Mouse (Mus musculus): Measurements from ENCODE around the gene Pacs2. TPM values are rescaled to one million over a fixed set of nuclear protein-coding genes. Genes with fewer than 3 reads are reported as not detected.

Gene Pacs2
- polyA plus RNA-seq, 1 experiment from 2014 or later = 5.1 TPM

DNA sequence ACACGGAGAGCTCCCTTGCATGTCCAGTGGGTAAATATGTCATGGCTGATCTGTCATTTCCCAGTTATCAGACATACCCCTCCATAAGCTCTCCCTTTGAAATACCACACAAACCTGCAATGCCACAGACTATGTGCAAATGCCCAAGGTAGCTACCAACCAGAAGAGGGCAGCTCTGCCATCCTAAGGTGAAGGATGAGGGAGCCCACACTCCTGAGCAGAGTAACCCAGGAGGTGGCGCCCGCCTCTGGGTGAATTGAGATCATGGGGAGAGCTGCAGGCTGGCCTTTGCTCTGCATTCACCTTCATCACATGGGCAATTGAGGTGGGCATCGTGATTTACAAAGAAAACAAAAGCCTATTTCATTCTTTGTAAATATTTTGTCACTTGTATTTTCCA, 9.3 kb upstream of the Pacs2 start:
- 32% methylated on average over 4 of the region's 4 CpGs for WGBS
- Histone ChIP-seq H3K9me3 (ENCODE audit: control insufficient read depth) (no peaks in the 10 kb centered on the region), H3K4me3 (ENCODE audit: low read depth, low read length) (no peak overlapping the region), H3K27me3 (replicated peaks; ENCODE audit: control insufficient read depth, insufficient read depth, low read length) (no peaks in the 10 kb centered on the region), H3K27ac (ENCODE audit: low read depth, low read length) (no peak overlapping the region), H3K4me1 (replicated peaks; ENCODE audit: control insufficient read depth, insufficient read depth, low read length) (no peaks in the 10 kb centered on the region), H3K9ac (ENCODE audit: low read depth, low read length) (no peak overlapping the region), H3K36me3 (ENCODE audit: control insufficient read depth, insufficient read depth) (no peaks in the 10 kb centered on the region), H3K4me2 (replicated peaks; ENCODE audit: low read depth) (no peak overlapping the region)
- peak; percentile 87 for TF ChIP-seq CTCF (IDR thresholded peaks at IDR 0.05; ENCODE audit: low read depth)
- no peak for ATAC-seq

DNA sequence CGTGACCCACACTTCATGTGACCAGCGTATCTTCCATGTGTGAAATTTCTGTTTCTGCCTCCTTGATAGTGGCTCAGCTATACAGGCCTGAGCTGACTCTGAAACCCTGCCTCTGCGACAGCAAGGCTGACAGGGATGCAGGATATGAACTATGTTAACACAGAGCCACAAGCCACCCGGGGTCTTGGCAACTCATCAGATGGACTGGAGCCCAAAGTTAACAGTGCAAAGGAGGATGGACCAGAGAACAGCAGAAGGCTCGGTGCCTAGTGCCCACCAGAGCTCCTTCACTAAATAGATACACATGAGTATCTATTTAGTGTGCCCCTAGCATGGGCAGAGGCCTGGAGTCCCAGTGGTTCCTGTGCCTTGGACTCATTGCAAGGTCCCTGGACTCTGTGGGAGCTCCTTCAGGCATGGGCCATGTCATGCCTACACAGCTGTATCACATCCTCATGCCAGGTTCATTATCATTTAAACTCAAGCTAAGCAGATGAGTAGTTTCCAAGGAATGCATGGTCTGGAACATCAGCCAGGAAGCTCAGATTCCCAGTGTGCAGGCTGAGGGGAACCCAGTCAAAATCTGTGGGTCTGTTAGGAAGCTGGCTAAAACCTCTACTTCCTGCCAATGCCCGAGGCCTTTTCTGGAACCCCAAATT, 2.5 kb upstream of the Pacs2 start:
- ATAC-seq = no peak

DNA sequence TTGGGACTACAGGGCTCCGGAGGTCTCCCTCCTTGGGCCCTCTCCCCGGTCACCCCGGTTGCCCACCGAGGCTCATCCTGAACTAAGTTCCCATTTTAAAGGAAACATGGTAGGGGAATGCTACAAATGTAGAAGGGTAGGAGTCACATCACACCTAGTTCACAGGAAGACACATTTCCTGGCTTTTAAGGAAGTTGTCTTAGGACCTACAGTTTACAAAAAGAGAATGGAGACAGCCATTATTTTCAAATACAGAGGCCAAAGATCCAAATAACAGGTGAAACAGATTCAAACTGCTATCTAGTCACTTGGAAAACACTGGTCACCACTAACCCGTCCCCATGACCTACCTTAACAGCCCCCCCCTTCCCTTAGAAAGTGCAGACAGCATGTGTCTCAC, 1.9 kb upstream of the Pacs2 start:
- 90% methylated on average over 5 of the region's 5 CpGs for WGBS

More for the DNA sequence above, 2.5 kb upstream of the Pacs2 start:
- WGBS = 74% methylated on average over 6 of the region's 6 CpGs
- H3K27ac ChIP-seq (ENCODE audit: low read depth, low read length) = no peak overlapping the region
- no peak for TF ChIP-seq CTCF (IDR thresholded peaks at IDR 0.05; ENCODE audit: low read depth)
- no peaks in the 10 kb centered on the region for H3K9me3 ChIP-seq (ENCODE audit: control insufficient read depth)
- H3K4me2 ChIP-seq (replicated peaks; ENCODE audit: low read depth) = no peak overlapping the region
- no peaks in the 10 kb centered on the region for H3K27me3 ChIP-seq (replicated peaks; ENCODE audit: control insufficient read depth, insufficient read depth, low read length)
- no peaks in the 10 kb centered on the region for H3K36me3 ChIP-seq (ENCODE audit: control insufficient read depth, insufficient read depth)
- H3K4me3 ChIP-seq (ENCODE audit: low read depth, low read length) = no peak overlapping the region
- no peak overlapping the region for H3K9ac ChIP-seq (ENCODE audit: low read depth, low read length)
- 0 out of 2 replicates have a peak, but pooled peaks cover 4% of the 10 kb centered on the region for H3K4me1 ChIP-seq (replicated peaks; ENCODE audit: control insufficient read depth, insufficient read depth, low read length)

DNA sequence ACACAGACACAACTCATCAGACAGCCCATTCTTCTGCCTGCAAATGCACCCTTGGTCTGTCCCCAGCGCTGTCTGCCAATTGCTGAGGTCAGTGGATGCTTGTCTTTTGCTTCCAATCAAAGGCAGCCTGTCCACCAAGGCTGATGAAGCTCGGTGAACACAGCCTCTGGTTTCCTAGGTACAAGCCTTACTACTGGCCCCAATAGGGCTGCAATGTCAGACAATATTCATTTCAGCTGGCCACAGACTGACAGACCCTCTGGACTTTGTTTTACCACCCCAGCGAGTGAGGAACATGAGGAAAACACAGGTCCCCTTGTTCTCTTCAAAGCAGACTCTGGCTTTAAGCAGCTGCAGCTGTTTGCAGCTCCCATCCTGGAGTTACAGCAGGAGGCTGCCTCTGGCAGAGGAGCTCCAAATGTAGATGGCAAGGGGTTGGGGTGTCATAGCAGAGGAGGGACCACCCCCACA, 1.3 kb upstream of the Pacs2 start:
- Histone ChIP-seq H3K36me3 (ENCODE audit: control insufficient read depth, insufficient read depth) (no peaks in the 10 kb centered on the region), H3K27ac (ENCODE audit: low read depth, low read length) (peak overlapping the region; percentile 86), H3K9ac (ENCODE audit: low read depth, low read length) (no peak overlapping the region), H3K4me1 (replicated peaks; ENCODE audit: control insufficient read depth, insufficient read depth, low read length) (0 out of 2 replicates have a peak, but pooled peaks cover 9% of the 10 kb centered on the region), H3K27me3 (replicated peaks; ENCODE audit: control insufficient read depth, insufficient read depth, low read length) (no peaks in the 10 kb centered on the region), H3K4me2 (replicated peaks; ENCODE audit: low read depth) (peak overlapping the region; percentile 96), H3K9me3 (ENCODE audit: control insufficient read depth) (no peaks in the 10 kb centered on the region), H3K4me3 (ENCODE audit: low read depth, low read length) (no peak overlapping the region)
- no peak for TF ChIP-seq CTCF (IDR thresholded peaks at IDR 0.05; ENCODE audit: low read depth)
- ATAC-seq = no peak
- WGBS = 58% methylated on average over 3 of the region's 3 CpGs

More for the DNA sequence above, 1.9 kb upstream of the Pacs2 start:
- no peaks in the 10 kb centered on the region for H3K27me3 ChIP-seq (replicated peaks; ENCODE audit: control insufficient read depth, insufficient read depth, low read length)
- H3K4me1 ChIP-seq (replicated peaks; ENCODE audit: control insufficient read depth, insufficient read depth, low read length) = 0 out of 2 replicates have a peak, but pooled peaks cover 5% of the 10 kb centered on the region
- no peak for ATAC-seq
- H3K27ac ChIP-seq (ENCODE audit: low read depth, low read length) = peak overlapping the region; percentile 7; the same call in 1 of the 2 replicates
- no peaks in the 10 kb centered on the region for H3K36me3 ChIP-seq (ENCODE audit: control insufficient read depth, insufficient read depth)
- no peaks in the 10 kb centered on the region for H3K9me3 ChIP-seq (ENCODE audit: control insufficient read depth)
- no peak for TF ChIP-seq CTCF (IDR thresholded peaks at IDR 0.05; ENCODE audit: low read depth)
- no peak overlapping the region for H3K9ac ChIP-seq (ENCODE audit: low read depth, low read length)
- no peak overlapping the region for H3K4me2 ChIP-seq (replicated peaks; ENCODE audit: low read depth)
- H3K4me3 ChIP-seq (ENCODE audit: low read depth, low read length) = no peak overlapping the region

DNA sequence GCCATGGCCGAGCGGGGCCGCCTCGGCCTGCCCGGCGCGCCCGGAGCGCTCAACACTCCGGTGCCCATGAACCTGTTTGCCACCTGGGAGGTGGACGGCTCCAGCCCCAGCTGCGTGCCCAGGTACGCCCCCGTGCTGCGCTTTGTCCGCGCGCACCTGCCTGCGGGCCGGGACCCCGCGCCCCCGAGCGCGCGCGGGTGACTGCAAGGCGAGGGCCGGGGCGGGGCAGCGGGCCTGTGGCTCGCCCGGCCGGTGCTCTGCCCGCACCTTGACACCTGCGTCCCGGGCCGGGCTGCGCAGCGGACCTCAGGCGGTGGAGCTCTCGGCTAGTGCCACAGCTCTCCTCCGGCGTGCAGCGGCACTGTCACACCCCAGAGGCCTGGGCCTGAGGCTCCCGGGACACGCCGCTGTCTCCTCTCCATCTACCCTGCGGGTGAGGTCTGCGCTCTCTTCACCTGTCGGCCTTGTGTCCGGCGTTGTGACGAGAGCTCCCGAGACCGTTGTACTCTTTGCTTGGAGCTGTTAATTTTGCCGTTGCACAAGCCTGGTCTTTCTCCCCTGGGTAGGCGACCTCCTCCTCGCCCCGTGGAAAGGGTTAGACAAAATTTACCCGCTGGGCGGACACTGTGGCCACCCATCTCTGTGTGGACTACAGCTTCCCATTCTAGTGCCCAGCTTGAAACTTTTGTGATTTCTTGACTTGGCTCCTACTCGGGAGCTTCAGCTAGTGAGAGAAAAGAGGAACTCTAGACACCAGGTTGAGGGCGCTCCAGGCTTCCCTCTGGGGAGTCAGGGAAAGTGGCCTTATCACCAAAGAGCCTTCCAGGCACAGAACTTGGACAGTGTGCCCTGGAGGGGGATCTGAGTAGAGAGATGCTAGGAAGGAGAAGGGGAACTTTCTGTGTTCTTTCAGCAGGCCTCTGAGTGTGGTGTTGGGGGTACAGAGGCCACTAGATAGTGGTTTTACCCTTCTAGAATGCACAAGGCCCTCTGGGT, 551 bp downstream of the Pacs2 start:
- H3K36me3 ChIP-seq (ENCODE audit: control insufficient read depth, insufficient read depth) = no peaks in the 10 kb centered on the region
- H3K27ac ChIP-seq (ENCODE audit: low read depth, low read length) = peak overlapping the region; percentile 77
- H3K4me3 ChIP-seq (ENCODE audit: low read depth, low read length) = peak overlapping the region; percentile 94
- TF ChIP-seq CTCF (IDR thresholded peaks at IDR 0.05; ENCODE audit: low read depth) = 0 out of 2 replicates have a peak, but pooled peaks have one; percentile 16
- H3K4me1 ChIP-seq (replicated peaks; ENCODE audit: control insufficient read depth, insufficient read depth, low read length) = 0 out of 2 replicates have a peak, but pooled peaks cover 9% of the 10 kb centered on the region
- H3K9ac ChIP-seq (ENCODE audit: low read depth, low read length) = peak overlapping the region; percentile 80
- peak; percentile 50 for ATAC-seq
- no peaks in the 10 kb centered on the region for H3K27me3 ChIP-seq (replicated peaks; ENCODE audit: control insufficient read depth, insufficient read depth, low read length)
- peak overlapping the region; percentile 96 for H3K4me2 ChIP-seq (replicated peaks; ENCODE audit: low read depth)
- no peaks in the 10 kb centered on the region for H3K9me3 ChIP-seq (ENCODE audit: control insufficient read depth)
- 1% methylated on average over 43 of the region's 64 CpGs for whole genome bisulfite sequencing

DNA sequence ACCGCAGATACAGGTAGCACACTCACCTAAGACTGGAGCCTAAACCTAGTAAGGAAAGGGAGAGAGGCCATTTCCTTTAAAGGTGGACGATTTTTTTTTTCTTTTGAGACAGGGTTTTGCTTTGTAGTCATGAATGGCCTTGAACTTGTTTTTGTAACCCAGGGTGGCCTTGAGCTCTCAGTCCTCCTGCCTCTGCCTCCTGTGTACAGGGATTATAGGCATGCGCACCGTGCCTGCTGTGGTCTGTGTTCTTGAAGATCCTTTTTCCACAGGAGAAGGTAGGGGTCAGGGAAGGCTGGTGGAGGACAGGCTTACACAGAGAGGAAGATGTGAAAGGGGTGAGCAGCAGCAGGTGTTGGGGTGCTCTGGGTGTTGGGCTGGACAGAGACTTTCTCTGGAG, 1.6 kb downstream of the Pacs2 start:
- no peaks in the 10 kb centered on the region for H3K9me3 ChIP-seq (ENCODE audit: control insufficient read depth)
- H3K4me2 ChIP-seq (replicated peaks; ENCODE audit: low read depth) = no peak overlapping the region
- no peak overlapping the region for H3K27ac ChIP-seq (ENCODE audit: low read depth, low read length)
- no peak overlapping the region for H3K4me3 ChIP-seq (ENCODE audit: low read depth, low read length)
- TF ChIP-seq CTCF (IDR thresholded peaks at IDR 0.05; ENCODE audit: low read depth) = no peak
- 78% methylated on average over 4 of the region's 4 CpGs for WGBS
- no peak for ATAC-seq
- 0 out of 2 replicates have a peak, but pooled peaks cover 4% of the 10 kb centered on the region for H3K36me3 ChIP-seq (ENCODE audit: control insufficient read depth, insufficient read depth)
- H3K27me3 ChIP-seq (replicated peaks; ENCODE audit: control insufficient read depth, insufficient read depth, low read length) = no peaks in the 10 kb centered on the region
- 0 out of 2 replicates have a peak, but pooled peaks cover 9% of the 10 kb centered on the region for H3K4me1 ChIP-seq (replicated peaks; ENCODE audit: control insufficient read depth, insufficient read depth, low read length)
- H3K9ac ChIP-seq (ENCODE audit: low read depth, low read length) = no peak overlapping the region

All from intestine, postnatal 0 days (tissue).